Comparison of ENCODE assay signal across 23 mouse cellular contexts in the genomic region with DNA sequence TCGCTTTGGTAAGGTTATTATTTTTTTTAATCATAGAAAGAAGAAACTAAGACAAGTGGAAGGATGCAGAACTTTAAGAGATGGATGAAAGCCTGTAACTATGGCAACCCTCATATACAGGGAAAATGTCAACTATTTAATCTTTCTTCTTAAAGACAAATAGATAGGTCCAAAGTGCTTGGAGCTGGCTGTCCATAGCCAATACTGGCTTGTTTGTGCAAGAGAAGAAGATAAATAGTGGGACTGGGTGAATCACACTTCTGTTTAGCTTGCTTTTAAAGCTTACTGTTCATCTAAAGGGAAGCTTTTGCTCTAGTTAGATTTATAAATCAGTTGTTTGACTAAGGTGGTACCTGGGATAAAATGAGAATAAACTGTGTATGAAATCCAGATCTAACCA.
"Had no signal": no experiment of that assay in that cellular context is flagged by ENCODE, and none has a peak within 500 bp of the region (broad histone marks: within the 10 kb centered on the region; RNA-seq: fewer than 3 reads in every experiment).

No protein-coding gene starts in this region.

- H3K27me3 ChIP-seq: heart, embryonic 12.5 days; hindbrain, embryonic 12.5 days; intestine, embryonic 15.5 days; limb, embryonic 12.5 days; liver, embryonic 13.5 days had no signal

- ATAC-seq: hindbrain, embryonic 16.5 days; inflammation-experienced regulatory T-cells, adult 6 months; intestine, embryonic 15.5 days; intestine, postnatal 0 days had no signal

- DNase-seq: gastrocnemius, adult 2 months; gastrocnemius, postnatal 14 days; gastrocnemius, postnatal 36 days; heart, adult 2 months; heart, postnatal 10 days; heart, postnatal 4 days; kidney, adult 18-20 months; kidney, adult 8-10 months; kidney, postnatal 10 days; kidney, postnatal 25 days; kidney, postnatal 4 days; liver, embryonic 13.5 days had no signal

- H3K27ac ChIP-seq: gastrocnemius, adult 2 months; heart, adult 2 months; heart, embryonic 10.5 days; hindbrain, embryonic 10.5 days; hindbrain, embryonic 12.5 days; hindbrain, embryonic 14.5 days; intestine, embryonic 15.5 days; limb, embryonic 10.5 days; limb, embryonic 12.5 days; liver, embryonic 13.5 days had no signal

- H3K4me3 ChIP-seq: gastrocnemius, adult 2 months; heart, adult 2 months; heart, embryonic 10.5 days; heart, embryonic 12.5 days; hindbrain, embryonic 10.5 days; hindbrain, embryonic 12.5 days; intestine, embryonic 15.5 days; limb, embryonic 10.5 days; limb, embryonic 12.5 days; liver, embryonic 13.5 days had no signal

- H3K9me3 ChIP-seq: heart, embryonic 10.5 days; heart, embryonic 12.5 days; hindbrain, embryonic 10.5 days; hindbrain, embryonic 12.5 days; intestine, embryonic 15.5 days; limb, embryonic 10.5 days; limb, embryonic 12.5 days; liver, embryonic 13.5 days had no signal

- H3K4me2 ChIP-seq: heart, embryonic 12.5 days; hindbrain, embryonic 12.5 days; hindbrain, embryonic 14.5 days; intestine, embryonic 15.5 days; limb, embryonic 12.5 days; liver, embryonic 13.5 days had no signal

- H3K9ac ChIP-seq: heart, embryonic 12.5 days; hindbrain, embryonic 12.5 days; hindbrain, embryonic 14.5 days; intestine, embryonic 15.5 days; limb, embryonic 12.5 days; liver, embryonic 13.5 days had no signal

- H3K36me3 ChIP-seq: hindbrain, embryonic 10.5 days; hindbrain, embryonic 12.5 days; intestine, embryonic 15.5 days; limb, embryonic 10.5 days; liver, embryonic 13.5 days had no signal

- H3K4me1 ChIP-seq: liver, embryonic 13.5 days had no signal
